Mouse (Mus musculus) left cerebral cortex, postnatal 14 days (tissue): ENCODE results near the gene Col15a1. TPM values are rescaled to one million over a fixed set of nuclear protein-coding genes. Genes with fewer than 3 reads are reported as not detected.

Experiments
- DNase-seq, 2 experiments: peaks; one replicate each; pipeline ENCODE4 v3.0.0; 2021 to 2022; ENCODE audit warnings: low spot score in 2 of 2, mixed read lengths in 1 of 2
- intact Hi-C: fragments of 180-260 bp; cut with DNase I; formaldehyde crosslinking; loops from one replicate; pipeline ENCODE4 v1.15.1; 2025
- long read RNA-seq, 2 experiments: library from polyadenylated mRNA; stranded (forward); transcript quantifications; one replicate each; pipeline ENCODE4 v2.0.0; 2021
- total RNA-seq, 2 experiments: library from RNA; stranded (reverse); gene quantifications; 2 replicates each; pipeline ENCODE4 v1.2.3; 2021

Col15a1 gene
- 10 to 100 TPM in 1 of 2 experiments, 1 to 10 TPM in 1; 9.0 to 13.0 TPM for total RNA-seq
- long read RNA-seq, experiment 1 = 0 reads
- long read RNA-seq, experiment 2, full-length matches to known transcripts = 1 of 2 reads
- long read RNA-seq, experiment 2, partial matches to known transcripts = 1 of 2 reads
- long read RNA-seq, experiment 2, other reads (novel, unspliced or antisense) = 0 of 2 reads

DNA sequence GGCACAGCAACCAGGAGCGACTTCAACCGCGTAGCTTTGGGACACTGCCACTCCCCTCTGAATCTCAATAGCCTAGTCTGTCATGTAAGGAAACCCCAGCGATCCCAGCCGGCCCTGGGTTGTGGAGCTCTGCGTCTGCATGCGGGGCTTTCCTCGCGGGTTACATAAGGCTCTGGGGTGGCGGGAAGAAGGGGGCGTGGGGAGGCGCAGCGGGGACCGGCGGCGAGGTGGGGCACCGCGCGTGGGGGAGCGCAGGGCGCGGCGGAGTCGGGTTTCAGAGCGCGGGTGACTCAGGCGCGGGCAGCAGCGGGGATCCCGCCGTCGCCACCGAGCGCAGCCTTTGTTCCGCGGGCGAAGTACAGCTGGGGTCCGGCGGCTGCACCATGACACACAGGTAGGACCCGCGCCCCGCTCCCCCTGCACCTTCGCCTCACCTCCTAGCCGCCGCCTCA, at the start of gene Col15a1:
TSS of gene Col15a1 (plus strand) at position 193 of the 452 bp plus-strand sequence.
- intact Hi-C loops = no loop called here

DNA sequence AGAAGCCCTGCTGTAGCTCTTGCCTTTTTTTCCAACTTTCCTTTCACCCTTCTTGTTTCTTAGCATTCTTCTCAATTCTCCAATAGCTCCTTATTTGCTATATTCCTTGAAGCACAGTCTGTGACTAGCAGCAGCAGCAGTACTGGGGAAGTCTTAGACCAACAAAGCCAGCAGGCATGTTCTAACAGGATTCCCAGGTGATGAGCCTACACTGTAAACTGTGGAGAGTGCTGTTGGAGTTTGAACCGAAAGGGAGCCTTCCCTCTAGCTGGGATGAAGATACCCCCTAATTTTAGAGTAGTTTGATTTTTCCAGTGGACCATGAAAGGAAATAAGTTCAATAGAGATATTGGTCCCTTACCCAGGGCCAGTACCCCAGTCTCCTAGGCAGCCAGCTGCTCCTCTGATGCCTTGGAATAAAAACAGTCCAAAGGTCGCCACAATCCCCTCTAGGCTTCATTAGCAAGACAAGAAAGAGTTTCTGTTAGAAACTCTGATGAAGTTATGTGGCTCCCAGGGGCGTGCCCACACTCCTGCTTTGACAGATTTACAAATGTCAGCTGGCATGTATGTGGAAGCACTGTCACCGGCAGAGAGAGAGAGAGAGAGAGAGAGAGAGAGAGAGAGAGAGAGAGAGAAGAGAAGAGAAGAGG, 46.7 kb upstream of the Col15a1 start:
- no peak for DNase-seq
- intact Hi-C loops = no loop called here

More for the DNA sequence above, at the start of gene Col15a1:
- DNase-seq = no peak

DNA sequence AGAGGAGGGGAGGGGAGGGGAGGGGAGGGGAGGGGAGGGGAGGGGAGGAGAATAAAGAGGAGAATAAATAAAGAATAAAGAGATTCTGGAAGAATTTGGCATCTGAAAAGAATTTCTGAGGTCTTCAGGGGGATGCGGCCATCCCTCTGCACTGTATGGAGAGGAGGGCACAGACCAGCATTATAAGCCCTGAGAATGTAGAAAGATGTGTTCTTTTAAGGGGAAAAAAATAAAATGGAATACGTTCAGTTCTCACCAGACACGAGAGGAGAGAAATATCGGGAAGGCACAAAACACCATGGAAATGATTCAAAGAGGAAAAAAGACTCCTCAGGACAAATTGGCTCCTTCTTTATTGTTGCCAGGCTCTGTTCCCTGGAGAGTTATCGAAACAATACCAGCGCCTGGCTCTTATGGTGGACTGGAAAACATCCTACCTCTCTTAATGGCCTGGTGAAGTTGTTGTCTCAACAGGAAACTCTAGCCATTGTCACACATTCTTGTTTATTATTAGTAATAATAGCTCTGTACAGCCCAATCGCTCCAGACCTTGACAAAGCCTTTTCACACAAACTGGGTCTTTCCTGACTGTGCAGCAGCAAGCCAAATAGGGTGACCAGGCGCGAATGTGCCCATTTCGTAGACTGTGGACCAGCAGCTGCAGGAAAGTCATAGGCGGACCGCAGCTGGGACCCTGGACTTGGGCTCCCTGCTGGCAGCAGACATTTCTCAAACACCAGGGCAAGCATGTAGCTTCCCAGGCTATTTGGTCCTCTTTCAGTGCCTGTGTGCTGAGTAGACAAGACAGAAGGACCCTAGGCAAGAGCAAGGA, 46.0 kb upstream of the Col15a1 start:
- intact Hi-C loops = no loop called here
- no peak for DNase-seq

DNA sequence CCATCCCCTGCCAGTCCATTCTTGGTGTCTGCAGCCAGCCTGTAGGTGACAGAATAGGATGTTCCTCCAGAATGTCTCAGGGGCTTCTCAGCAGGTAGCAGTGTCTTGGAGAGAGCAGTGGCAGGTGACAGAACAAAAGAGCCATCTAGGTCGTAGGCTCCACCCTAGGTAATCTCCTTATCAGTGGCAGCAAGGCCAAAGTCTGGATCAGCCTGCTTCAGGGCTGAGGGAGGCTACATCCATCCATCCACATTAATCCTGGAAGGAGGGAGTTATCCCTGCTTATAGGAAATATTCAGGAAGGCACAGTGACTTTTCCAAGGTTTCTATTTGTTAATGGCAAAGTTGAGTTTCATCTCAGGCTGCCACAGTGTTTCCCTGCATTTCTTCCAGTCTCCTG, 35.6 kb upstream of the Col15a1 start:
- DNase-seq = no peak
- intact Hi-C loops = no loop called here

DNA sequence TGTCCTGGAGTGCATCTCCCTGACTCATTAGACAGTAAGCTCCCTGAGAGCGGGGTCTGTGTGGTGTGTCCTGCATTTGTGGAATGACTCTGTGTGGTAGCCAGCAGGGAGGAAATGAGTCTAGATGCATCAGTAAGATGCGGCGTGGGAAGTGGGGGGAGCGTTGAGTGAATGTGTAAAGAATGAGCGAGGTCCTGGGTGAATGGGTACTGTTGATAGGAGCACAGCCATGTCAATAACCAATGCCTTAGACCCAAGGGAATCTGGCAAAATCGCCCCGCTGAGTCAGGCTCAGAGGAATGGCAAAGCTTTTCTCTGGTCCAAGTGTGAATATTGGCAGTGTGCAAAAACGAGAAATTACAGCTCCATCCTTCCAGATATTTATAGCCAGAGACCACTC, 30.9 kb upstream of the Col15a1 start:
- intact Hi-C loops = no loop called here
- no peak for DNase-seq

DNA sequence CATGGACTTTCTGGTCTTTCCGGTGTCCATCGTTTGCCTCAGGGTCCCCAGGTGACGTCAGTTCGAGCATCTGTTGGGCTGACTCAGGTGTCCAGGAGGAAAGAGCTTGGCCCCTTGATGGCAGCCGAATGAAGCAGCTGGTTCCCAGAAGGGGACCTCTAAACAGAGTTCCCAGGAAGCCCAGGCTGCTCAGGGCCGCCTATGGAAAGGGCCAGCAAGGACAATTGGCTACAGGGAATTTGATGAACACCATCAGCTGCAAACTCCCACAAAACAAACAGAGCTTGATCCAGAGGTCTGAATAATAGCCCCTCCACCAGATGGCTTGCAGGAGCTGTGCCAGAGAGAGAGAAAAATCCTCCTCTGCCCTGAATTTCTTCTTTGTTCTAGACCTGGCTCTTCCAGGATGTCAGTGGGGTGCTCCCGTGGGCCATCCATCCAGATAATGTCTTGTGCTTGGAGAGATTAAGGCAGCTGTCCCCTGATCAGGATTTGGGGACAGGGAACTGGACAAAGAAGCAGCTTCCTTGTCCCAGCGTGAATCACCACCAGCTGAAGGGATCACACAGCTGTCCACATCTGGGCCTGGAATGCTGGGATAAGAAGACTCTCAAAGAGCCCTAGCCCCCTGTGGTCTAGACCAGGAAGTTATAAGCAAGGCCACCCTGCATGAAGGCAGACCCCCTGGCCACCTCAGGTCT, 29.6 kb upstream of the Col15a1 start:
- intact Hi-C loops = no loop called here
- peak in 1 of 2 experiments; percentile 11 for DNase-seq

DNA sequence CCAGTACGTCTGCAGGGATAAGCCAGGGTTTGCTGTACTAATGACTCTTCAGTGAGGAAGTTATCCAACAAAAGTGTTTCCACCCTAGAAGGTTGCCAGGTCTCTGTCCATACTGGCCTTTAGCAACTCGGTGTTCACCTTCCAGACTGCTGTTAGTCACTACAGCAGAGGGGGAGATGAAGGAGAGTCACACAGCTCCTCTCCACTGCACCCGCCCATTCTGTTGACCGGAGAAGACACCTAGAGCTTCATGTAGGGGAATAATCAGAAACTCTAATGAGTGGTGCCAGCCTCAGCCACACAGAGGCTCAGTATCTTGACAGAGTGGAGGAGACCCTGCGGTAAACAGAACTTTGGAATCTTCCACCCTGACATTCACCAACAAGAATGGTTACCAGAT, 28.4 kb upstream of the Col15a1 start:
- intact Hi-C loops = no loop called here
- no peak for DNase-seq

DNA sequence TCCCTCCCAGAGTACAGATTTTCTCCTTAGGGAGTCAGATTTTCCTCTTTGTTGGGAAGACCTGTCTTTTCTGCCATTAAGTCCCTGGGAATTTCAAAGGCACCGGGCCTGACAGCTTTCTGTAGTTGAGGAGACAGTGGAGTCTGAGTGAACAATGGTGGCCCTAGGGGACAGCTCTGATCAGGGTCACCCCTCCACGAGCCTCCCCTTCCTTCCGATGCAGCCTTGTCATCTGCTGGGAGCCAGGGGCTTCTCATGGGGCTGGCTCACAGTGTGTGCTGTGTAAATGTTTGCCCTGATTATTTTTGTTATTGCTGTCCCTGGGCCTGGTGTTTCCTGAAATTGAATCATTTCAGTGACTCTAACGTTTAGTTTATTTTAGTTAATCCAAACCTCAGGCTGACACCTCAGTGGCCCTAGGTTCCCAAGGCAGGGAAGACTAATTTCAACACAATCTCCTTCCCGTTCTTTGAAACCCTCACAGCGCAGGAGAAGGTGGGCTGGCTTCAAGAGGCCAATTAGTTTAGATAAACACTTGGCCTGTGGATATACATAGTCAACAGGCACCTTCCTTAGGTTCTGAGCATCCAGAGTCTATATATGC, 23.8 kb upstream of the Col15a1 start:
- intact Hi-C loops = no loop called here
- no peak for DNase-seq

DNA sequence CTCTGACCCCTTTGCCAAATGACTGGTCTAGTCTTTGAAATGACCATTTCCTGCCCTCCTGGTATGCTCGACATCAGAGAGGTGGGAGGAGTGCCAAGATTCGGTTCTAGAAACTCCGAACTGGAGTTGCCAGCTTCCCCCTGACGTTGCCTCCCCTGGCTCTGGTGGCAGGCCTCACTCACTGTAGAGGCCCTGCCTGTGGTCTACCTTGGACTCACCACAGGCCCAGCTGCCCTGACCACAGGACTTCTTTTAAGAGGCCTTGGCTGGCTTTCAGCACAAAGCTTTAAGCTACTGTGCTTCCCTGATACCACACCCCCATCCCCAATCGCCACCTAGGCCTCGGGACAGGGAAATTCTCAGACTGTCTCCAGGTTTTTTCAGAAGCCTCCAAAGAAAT, 21.4 kb upstream of the Col15a1 start:
- DNase-seq = peak in 1 of 2 experiments; percentile 22
- intact Hi-C loops = no loop called here

DNA sequence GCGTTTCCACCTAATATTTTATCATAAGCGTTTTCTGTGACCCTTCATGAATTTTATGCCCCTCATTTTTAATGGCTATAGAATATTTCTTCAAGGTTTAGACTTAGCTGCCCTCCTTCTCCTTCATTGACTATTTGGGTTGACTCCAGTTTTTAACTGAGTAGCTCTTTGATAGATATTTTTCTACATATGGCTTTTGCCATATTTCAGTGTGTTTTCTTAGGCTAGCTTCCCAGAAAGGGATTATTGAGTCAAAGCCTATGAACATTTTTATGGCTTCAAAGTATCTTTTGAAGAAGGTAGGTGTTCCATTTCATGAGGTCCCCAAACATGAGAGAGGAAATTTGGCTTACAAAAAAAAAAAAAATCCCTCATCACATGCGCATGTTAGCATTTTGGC, 11.8 kb upstream of the Col15a1 start:
- no peak for DNase-seq
- intact Hi-C loops = no loop called here

DNA sequence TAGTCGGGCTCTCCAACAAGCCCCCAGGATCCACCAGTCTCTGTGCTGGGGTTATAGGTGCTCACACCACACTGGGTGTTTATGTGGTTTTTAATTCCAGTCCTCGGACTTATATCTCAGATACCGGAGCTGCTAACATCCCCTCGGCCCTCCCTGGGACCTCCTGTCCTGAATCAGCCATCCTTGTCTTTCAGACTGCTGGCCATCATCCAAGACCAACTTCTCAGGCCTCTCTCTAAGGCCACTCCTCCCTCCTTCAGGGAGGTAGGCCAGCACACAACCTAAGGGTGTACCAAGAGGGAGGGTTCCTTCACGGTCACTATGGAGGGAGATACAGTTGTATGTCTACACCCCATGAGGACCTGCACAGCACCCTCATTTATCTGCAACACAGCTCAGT, 4.3 kb upstream of the Col15a1 start:
- intact Hi-C loops = no loop called here
- DNase-seq = no peak

DNA sequence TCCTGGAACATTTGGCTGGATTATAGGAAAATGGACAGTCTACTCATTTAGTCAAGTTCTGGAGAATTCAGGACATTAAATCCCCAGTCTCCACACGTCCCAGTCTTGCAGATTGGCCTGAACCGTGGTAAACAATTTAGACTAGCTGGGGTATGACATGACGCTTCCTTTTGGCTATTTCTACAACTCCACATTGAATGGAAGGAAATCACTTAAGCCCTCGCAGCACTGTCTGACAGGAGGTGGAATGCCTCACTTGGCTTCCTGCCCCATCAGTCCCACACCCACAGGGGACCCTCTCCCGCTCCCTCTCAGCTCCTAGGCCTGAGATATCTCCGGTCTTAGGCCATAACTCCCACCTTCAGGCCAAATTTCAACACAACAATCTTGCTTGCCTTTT, 2.1 kb upstream of the Col15a1 start:
- intact Hi-C loops = no loop called here
- no peak for DNase-seq

DNA sequence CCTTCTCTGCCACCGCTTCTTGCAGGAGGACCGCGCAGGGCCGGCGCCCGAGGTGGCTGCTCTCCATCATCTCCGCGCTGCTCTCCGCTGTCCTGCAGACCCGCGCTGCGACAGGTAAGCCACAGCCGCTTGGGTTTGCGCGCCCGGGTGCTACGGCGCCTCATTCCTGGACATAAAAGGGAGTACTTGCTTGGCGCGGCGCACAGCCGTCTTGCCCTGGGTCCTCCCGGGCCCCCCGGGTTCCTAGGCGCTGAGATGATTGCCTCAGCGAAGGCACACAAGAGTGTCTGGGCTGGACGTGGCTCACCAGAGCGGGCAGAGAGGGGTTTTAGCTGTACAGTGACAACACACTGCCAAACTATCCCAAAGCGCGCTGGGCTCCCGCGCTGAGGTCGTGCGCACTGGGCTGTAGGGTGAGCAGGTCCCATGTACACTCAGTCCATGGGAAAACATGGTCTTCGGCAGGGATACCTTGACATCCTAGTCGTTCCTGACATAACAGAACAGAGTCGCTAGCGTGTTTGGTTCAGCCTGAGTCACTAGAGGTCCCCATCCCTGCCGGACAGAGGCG, 545 bp downstream of the Col15a1 start:
- intact Hi-C loops = no loop called here
- DNase-seq = no peak

DNA sequence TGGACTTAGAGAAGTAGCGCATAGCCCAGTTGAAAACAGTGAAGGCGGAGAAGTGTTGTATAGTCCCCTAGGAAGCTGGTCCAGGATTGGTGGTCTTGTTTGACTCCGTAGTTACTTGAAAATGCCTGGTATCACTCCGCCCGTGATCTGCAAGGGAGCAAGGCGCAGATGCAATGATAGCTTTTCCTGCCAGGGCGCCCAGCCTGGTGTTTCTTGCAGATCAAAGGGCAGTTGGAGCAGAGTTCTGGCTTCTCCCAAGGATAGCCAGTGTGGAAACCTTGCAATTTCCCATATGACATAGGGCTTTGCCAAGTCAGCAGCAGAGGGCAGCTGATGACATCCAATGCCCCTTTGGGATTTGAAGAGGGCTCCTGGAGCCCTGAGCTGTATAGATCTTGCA, 1.5 kb downstream of the Col15a1 start:
- intact Hi-C loops = no loop called here
- no peak for DNase-seq

DNA sequence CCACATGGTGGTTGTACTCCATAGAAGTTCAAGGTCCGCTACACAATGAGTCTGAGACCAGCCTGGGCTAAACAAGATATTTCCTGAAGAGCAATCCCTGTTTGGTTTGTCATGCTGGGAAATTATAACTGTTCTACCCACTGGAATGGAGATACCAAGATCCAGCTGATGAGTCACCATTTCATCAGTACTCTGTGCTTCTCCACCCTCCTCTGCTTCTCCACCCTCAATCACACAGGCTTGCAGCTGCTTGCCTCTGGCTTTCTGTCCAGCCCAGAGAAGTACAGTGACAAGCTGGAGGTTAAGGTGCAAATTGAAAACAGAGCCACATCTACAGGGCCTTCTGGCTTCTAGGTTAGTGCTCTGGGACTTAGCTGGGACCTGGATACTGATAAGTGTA, 10.9 kb downstream of the Col15a1 start:
- DNase-seq = no peak
- intact Hi-C loops = no loop called here

DNA sequence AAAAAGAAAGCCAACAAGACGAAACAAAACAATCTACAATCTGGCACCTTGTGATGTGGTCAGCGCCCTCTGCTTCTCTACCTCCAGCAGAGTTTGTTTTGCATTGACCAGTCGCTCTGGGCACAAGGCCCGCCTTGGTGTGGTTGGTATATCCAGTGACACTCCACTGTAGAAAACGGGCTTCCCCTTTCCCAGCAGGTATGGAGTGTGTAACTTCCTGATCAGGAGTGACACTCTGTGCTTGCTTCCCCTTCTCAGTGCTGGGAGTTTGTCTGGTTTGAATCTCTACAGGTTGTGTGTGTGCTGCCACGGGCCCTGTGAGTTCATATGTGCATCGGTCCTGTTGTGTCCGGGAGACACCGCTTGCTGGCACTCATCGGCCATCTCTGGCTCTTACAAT, 11.4 kb downstream of the Col15a1 start:
- intact Hi-C loops = no loop called here
- no peak for DNase-seq

DNA sequence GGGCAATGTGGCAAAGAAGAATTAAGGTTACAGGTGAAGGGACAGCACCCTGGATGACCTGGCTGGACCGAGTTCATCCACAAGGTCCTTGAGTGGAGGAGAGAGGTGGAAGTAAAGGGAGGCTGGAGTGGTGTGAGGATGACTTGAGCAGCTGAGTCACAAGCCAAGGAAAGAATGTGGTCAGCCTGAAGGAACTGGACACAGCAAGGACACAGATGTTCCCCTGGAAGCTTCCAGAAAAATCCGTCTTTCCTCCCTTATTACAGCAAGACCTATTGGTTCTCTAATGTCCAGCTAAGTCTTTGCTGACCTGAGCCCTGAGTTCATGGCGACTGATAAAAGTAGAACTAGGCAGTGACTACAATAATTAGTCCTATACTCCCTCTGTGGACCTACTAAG, 12.6 kb downstream of the Col15a1 start:
- DNase-seq = no peak
- intact Hi-C loops = no loop called here

DNA sequence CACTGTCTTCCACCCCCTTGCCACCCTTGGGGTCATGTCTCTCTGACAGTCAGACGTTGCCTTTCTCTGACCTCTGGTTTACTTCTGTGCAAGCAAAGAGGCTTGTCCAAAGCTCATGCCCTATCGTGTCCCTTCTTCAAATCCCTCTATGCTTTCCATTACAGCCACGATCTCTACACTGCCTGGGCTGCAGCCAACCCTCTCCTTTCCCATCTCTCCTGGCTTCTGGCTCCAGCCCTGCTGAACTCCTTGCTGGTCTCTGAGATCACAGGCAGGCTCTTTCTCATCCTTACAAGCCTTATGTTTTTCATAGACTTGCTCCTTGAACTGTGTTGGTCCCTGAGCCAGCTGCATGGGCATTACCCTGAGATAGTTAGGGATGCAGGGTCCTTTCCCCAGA, 14.2 kb downstream of the Col15a1 start:
- no peak for DNase-seq
- intact Hi-C loops = no loop called here

DNA sequence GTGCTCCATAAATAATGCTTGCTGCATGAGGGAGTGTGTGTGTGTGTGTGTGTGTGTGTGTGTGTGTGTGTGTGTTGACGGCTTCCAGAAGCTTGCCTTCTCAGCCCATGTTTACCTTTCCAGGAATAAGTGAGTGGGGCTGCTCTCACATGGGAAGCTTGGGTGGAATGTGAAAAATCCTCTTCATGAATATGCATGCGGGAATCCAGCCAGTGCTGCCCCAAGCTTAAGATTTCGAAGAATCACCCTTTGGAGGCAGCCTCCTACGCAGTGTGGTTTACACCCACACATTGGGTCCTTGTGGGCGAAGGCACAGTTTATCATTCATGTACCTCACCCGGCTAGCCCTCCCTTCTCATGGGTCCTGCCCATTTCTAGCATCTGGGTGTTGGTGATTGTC, 18.0 kb downstream of the Col15a1 start:
- DNase-seq = peak; percentile 60 to 62
- intact Hi-C loops = no loop called here
